Mouse (Mus musculus): ENCODE results near the gene Hecw2.

The Hecw2 gene

GRCm38 (mm10) chr1:53977806-53978513, 217.0 kb downstream of the Hecw2 start:
- DNase-seq: no peak

GRCm38 (mm10) chr1:53976721-53977120, 218.2 kb downstream of the Hecw2 start:
- DNase-seq: no peak

- DNase-seq: no peak
Observed at GRCm38 (mm10) chr1:53976100-53976499, 218.9 kb downstream of the Hecw2 start.

- no peak for DNase-seq
Observed at GRCm38 (mm10) chr1:53974941-53975340, 220.0 kb downstream of the Hecw2 start.

- peak; percentile 33 for DNase-seq
Observed at GRCm38 (mm10) chr1:53970326-53970977, 224.5 kb downstream of the Hecw2 start.

GRCm38 (mm10) chr1:53952395-53952794, 242.6 kb downstream of the Hecw2 start:
- no peak for DNase-seq

- DNase-seq: no peak
Observed at GRCm38 (mm10) chr1:53945815-53946214, 249.2 kb downstream of the Hecw2 start.

GRCm38 (mm10) chr1:53942468-53942867, 252.5 kb downstream of the Hecw2 start:
- no peak for DNase-seq

- DNase-seq: no peak
Observed at GRCm38 (mm10) chr1:53941528-53941927, 253.4 kb downstream of the Hecw2 start.

GRCm38 (mm10) chr1:53940268-53941017, 254.5 kb downstream of the Hecw2 start:
- peak; percentile 20 for DNase-seq

- DNase-seq: no peak
Observed at GRCm38 (mm10) chr1:53939291-53939690, 255.7 kb downstream of the Hecw2 start.

- no peak for DNase-seq
Observed at GRCm38 (mm10) chr1:53933308-53933707, 261.7 kb downstream of the Hecw2 start.

- DNase-seq: no peak
Observed at GRCm38 (mm10) chr1:53931314-53931713, 263.7 kb downstream of the Hecw2 start.

- DNase-seq: peak; percentile 50
Observed at GRCm38 (mm10) chr1:53927605-53928004, 267.4 kb downstream of the Hecw2 start.

- DNase-seq: no peak
Observed at GRCm38 (mm10) chr1:53925149-53925901, 269.6 kb downstream of the Hecw2 start.

GRCm38 (mm10) chr1:53911848-53912247, 283.1 kb downstream of the Hecw2 start:
- no peak for DNase-seq

GRCm38 (mm10) chr1:53910251-53910650, 284.7 kb downstream of the Hecw2 start:
- DNase-seq: no peak

GRCm38 (mm10) chr1:53909118-53909517, 285.9 kb downstream of the Hecw2 start:
- DNase-seq: no peak

GRCm38 (mm10) chr1:53906175-53906574, 288.8 kb downstream of the Hecw2 start:
- DNase-seq: no peak

- no peak for DNase-seq
Observed at GRCm38 (mm10) chr1:53900416-53900815, 294.6 kb downstream of the Hecw2 start.

GRCm38 (mm10) chr1:53894299-53894698, 300.7 kb downstream of the Hecw2 start:
- no peak for DNase-seq

- DNase-seq: no peak
Observed at GRCm38 (mm10) chr1:53890380-53890779, 304.6 kb downstream of the Hecw2 start.

GRCm38 (mm10) chr1:53889806-53890205, 305.2 kb downstream of the Hecw2 start:
- DNase-seq: no peak

Data from lung, postnatal 14 days (tissue).